Mouse (Mus musculus): ENCODE measurements around the gene Abcc9. TPM values are rescaled to one million over a fixed set of nuclear protein-coding genes. Genes with fewer than 3 reads are reported as not detected.

Abcc9 gene
- polyA plus RNA-seq, 1 experiment from 2014 or later: 3.4 TPM

DNA sequence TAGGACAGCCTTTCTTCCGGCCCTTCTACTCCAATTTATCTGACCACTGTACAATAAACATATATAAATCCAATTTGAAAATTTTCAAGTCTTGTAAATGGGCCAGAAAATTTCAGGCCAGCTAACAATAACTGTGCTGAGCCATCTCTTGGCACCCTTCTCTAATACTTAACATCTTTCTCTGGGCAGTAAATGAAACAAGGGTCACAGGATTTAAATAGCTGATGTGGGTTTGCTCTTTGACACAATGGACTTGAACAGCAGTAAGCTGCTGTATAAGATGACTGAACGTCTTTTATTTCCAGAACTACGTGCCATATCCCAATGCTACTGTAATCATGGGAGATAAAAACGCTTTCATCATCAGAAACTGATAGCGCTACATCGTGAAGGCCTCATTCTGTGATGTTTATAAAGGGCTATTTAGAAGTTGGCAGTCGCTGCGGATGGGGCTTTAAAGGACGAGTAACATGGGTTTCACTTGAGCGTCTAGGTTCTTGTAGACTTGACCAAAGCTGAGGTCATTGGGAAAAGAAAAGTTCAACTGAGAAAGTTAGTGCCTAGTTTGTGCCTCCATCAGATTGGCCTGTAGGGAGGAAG, 161.5 kb downstream of the Abcc9 start:
- no peak for ATAC-seq (ENCODE audit: insufficient number of reproducible peaks, low FRiP score, low TSS enrichment, low read depth)
- Histone ChIP-seq H3K9me3 (no peaks in the 10 kb centered on the region), H3K4me2 (no peak overlapping the region), H3K9ac (no peak overlapping the region), H3K4me1 (peaks cover 6% of the 10 kb centered on the region), H3K36me3 (no peaks in the 10 kb centered on the region), H3K27ac (no peak overlapping the region), H3K4me3 (no peak overlapping the region), H3K27me3 (no peaks in the 10 kb centered on the region)
- 85% methylated on average over 10 of the region's 10 CpGs for WGBS

DNA sequence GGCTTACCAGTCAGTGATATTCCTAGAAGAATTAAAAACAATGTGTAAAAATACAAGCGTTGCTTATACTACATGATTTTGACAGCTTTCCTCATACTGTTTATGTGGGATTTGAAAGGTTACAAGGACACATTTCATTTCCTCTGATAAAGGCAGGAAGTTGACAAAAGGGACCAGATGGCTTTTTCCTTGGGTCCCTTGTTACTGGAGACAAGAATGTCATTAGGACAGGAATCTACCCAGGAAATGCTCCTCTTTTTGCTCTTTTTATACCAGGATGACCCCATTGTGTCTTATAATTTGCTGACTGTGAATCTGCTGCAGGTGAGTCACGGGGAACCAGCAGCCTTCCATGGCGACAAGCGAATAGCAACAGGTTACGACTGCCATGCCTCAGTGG, 162.0 kb downstream of the Abcc9 start:
- H3K27ac ChIP-seq: no peak overlapping the region
- no peak overlapping the region for H3K9ac ChIP-seq
- no peaks in the 10 kb centered on the region for H3K27me3 ChIP-seq
- H3K4me1 ChIP-seq: peaks cover 5% of the 10 kb centered on the region
- no peak overlapping the region for H3K4me2 ChIP-seq
- 91% methylated on average over 5 of the region's 5 CpGs for WGBS
- H3K4me3 ChIP-seq: no peak overlapping the region
- ATAC-seq (ENCODE audit: insufficient number of reproducible peaks, low FRiP score, low TSS enrichment, low read depth): no peak
- H3K36me3 ChIP-seq: no peaks in the 10 kb centered on the region
- no peaks in the 10 kb centered on the region for H3K9me3 ChIP-seq

DNA sequence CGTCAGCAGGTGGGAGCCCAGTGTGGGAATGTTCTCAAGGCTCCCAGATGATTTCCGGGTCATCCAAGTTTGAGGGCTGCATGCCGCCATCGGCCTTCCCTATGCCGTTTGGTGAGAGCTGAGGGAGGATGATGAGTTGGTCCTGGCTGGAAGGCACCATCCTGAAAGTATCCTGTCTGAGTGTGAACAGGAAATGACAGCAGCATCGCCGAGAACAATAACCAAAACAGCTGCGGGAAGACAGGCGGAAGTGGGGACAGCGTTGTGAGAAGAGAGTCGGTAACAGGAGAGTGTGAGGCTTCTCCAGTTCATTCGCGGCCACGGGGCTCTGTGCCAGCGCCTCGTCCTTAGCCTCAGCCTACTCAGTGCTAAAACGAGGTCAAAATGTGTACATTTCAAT, 163.6 kb downstream of the Abcc9 start:
- Histone ChIP-seq H3K36me3 (no peaks in the 10 kb centered on the region), H3K9me3 (no peaks in the 10 kb centered on the region), H3K27me3 (no peaks in the 10 kb centered on the region), H3K4me1 (no peaks in the 10 kb centered on the region), H3K27ac (no peak overlapping the region), H3K4me2 (no peak overlapping the region), H3K4me3 (no peak overlapping the region), H3K9ac (no peak overlapping the region)
- 77% methylated on average over 17 of the region's 17 CpGs for WGBS
- no peak for ATAC-seq (ENCODE audit: insufficient number of reproducible peaks, low FRiP score, low TSS enrichment, low read depth)

Other genes starting within 250 kb of the Abcc9 start
- gene Gys2, start 229.2 kb downstream of the Abcc9 start, polyA plus RNA-seq (2015; fragmentation: Nextera tagmentation; extraction: Ambion mirVana): not detected in 2 replicates
- gene Ldhb, start 194.4 kb downstream of the Abcc9 start, polyA plus RNA-seq (2015; fragmentation: Nextera tagmentation; extraction: Ambion mirVana): 183 and 200 TPM in 2 replicates
- 11.3 and 17.4 TPM in 2 replicates for gene Kcnj8, start 130.7 kb downstream of the Abcc9 start, polyA plus RNA-seq (2015; fragmentation: Nextera tagmentation; extraction: Ambion mirVana)
- 79.2 and 90.3 TPM in 2 replicates for gene Cmas, start 54.4 kb upstream of the Abcc9 start, polyA plus RNA-seq (2015; fragmentation: Nextera tagmentation; extraction: Ambion mirVana)
- 0.13 TPM in 1 of 2 replicates, not detected in the other for gene Sult6b2, start 102.2 kb upstream of the Abcc9 start, polyA plus RNA-seq (2015; fragmentation: Nextera tagmentation; extraction: Ambion mirVana)